Mouse (Mus musculus) mature B cell (primary cell): ENCODE results near the gene Dnah12.
"Not testable (repeated sequence)": the region's sequence is repeated elsewhere in the genome, so short reads cannot be mapped to it uniquely, and the experiment has no call there.

Source experiments
- in situ Hi-C: fragments of 300-500 bp; cut with MboI; formaldehyde crosslinking; loops from 2 replicates; pipeline ENCODE4 v1.14.3; 2019

Gene Dnah12

GRCm38 (mm10) chr14:26719696-26720095, 26.6 kb downstream of the Dnah12 start:
- in situ Hi-C loops, result not testable (repeated sequence)

GRCm38 (mm10) chr14:26724898-26725297, 31.8 kb downstream of the Dnah12 start:
- in situ Hi-C loops, result no loop called here

GRCm38 (mm10) chr14:26758566-26758965, 65.5 kb downstream of the Dnah12 start:
- in situ Hi-C loops, result no loop called here

GRCm38 (mm10) chr14:26764827-26765226, 71.8 kb downstream of the Dnah12 start:
- in situ Hi-C loops, result no loop called here

- in situ Hi-C loops, result no loop called here
Measured at GRCm38 (mm10) chr14:26768195-26768594, 75.1 kb downstream of the Dnah12 start.

- in situ Hi-C loops, result no loop called here
Measured at GRCm38 (mm10) chr14:26773536-26773935, 80.5 kb downstream of the Dnah12 start.

- in situ Hi-C loops, result no loop called here
Measured at GRCm38 (mm10) chr14:26783731-26784130, 90.7 kb downstream of the Dnah12 start.

- in situ Hi-C loops, result no loop called here
Measured at GRCm38 (mm10) chr14:26785695-26786094, 92.6 kb downstream of the Dnah12 start.

- in situ Hi-C loops, result no loop called here
Measured at GRCm38 (mm10) chr14:26794431-26794830, 101.4 kb downstream of the Dnah12 start.

GRCm38 (mm10) chr14:26798330-26798729, 105.3 kb downstream of the Dnah12 start:
- in situ Hi-C loops, result no loop called here

GRCm38 (mm10) chr14:26799286-26799685, 106.2 kb downstream of the Dnah12 start:
- in situ Hi-C loops, result no loop called here

- in situ Hi-C loops, result no loop called here
Measured at GRCm38 (mm10) chr14:26805500-26805899, 112.4 kb downstream of the Dnah12 start.

- in situ Hi-C loops, result no loop called here
Measured at GRCm38 (mm10) chr14:26812734-26813133, 119.7 kb downstream of the Dnah12 start.

GRCm38 (mm10) chr14:26813871-26814270, 120.8 kb downstream of the Dnah12 start:
- in situ Hi-C loops, result no loop called here

GRCm38 (mm10) chr14:26814908-26815307, 121.8 kb downstream of the Dnah12 start:
- in situ Hi-C loops, result no loop called here

- in situ Hi-C loops, result no loop called here
Measured at GRCm38 (mm10) chr14:26816785-26817184, 123.7 kb downstream of the Dnah12 start.

GRCm38 (mm10) chr14:26826020-26826419, 132.9 kb downstream of the Dnah12 start:
- in situ Hi-C loops, result no loop called here

- in situ Hi-C loops, result no loop called here
Measured at GRCm38 (mm10) chr14:26853053-26853452, 160.0 kb downstream of the Dnah12 start.

- in situ Hi-C loops, result no loop called here
Measured at GRCm38 (mm10) chr14:26854066-26854465, 161.0 kb downstream of the Dnah12 start.

GRCm38 (mm10) chr14:26858364-26858763, 165.3 kb downstream of the Dnah12 start:
- in situ Hi-C loops, result no loop called here

- in situ Hi-C loops, result no loop called here
Measured at GRCm38 (mm10) chr14:26859024-26859423, 165.9 kb downstream of the Dnah12 start.

GRCm38 (mm10) chr14:26867356-26867755, 174.3 kb downstream of the Dnah12 start:
- in situ Hi-C loops, result no loop called here

GRCm38 (mm10) chr14:26868299-26868698, 175.2 kb downstream of the Dnah12 start:
- in situ Hi-C loops, result no loop called here

- in situ Hi-C loops, result no loop called here
Measured at GRCm38 (mm10) chr14:26878756-26879155, 185.7 kb downstream of the Dnah12 start.

- in situ Hi-C loops, result no loop called here
Measured at GRCm38 (mm10) chr14:26879976-26880375, 186.9 kb downstream of the Dnah12 start.
